Mouse (Mus musculus) MEL (cell line): Measurements from ENCODE around the gene Jup. TPM values are rescaled to one million over a fixed set of nuclear protein-coding genes. Genes with fewer than 3 reads are reported as not detected.

Experiments
- DNase-seq: peaks from one replicate; pipeline ENCODE4 v3.0.0; 2011; ENCODE audit warnings: low read depth, low spot score
- H3K27ac ChIP-seq: 2 replicates; pipeline ENCODE4 v1.5.1; 2012; ENCODE audit warnings: low read depth, mild to moderate bottlenecking, control low read depth, low read length, moderate library complexity; ENCODE audit not compliant: control insufficient read depth
- H3K27me3 ChIP-seq, 2 experiments: fragments of 150-350 bp in 1 of 2; sonication (generic) in 1 of 2; 2 replicates each; pipeline ENCODE4 v1.6.1; 2012; ENCODE audit warnings: low read length in 2 of 2, mild to moderate bottlenecking in 2 of 2, improper control_type of control experiment in 1 of 2, moderate library complexity in 1 of 2; ENCODE audit not compliant: insufficient read depth in 2 of 2, control insufficient read depth in 1 of 2
- H3K36me3 ChIP-seq, 2 experiments: 2 replicates each; pipeline ENCODE4 v1.6.1; 2012 to 2014; ENCODE audit warnings: low read length in 2 of 2, improper control_type of control experiment in 1 of 2, inconsistent platforms in 1 of 2, mild to moderate bottlenecking in 1 of 2; ENCODE audit not compliant: insufficient read depth in 2 of 2, control insufficient read depth in 1 of 2
- H3K4me1 ChIP-seq, 2 experiments: fragments of 150-350 bp in 1 of 2; sonication (generic) in 1 of 2; 2 replicates each; pipeline ENCODE4 v1.6.1; 2012; ENCODE audit warnings: low read length in 2 of 2, improper control_type of control experiment in 1 of 2, mild to moderate bottlenecking in 1 of 2; ENCODE audit not compliant: insufficient read depth in 2 of 2, control insufficient read depth in 1 of 2
- H3K4me3 ChIP-seq, 2 experiments: fragments of 150-350 bp in 1 of 2; sonication (generic) in 1 of 2; 2 replicates each; pipeline ENCODE4 v1.5.1; 2012; ENCODE audit warnings: low read depth in 2 of 2, low read length in 2 of 2, mild to moderate bottlenecking in 2 of 2, moderate library complexity in 2 of 2, control low read depth in 1 of 2, improper control_type of control experiment in 1 of 2; ENCODE audit not compliant: control insufficient read depth in 1 of 2, insufficient read depth in 1 of 2
- H3K79me2 ChIP-seq: 2 replicates; pipeline ENCODE4 v1.6.1; 2012; ENCODE audit warnings: mild to moderate bottlenecking, low read length, moderate library complexity; ENCODE audit not compliant: control insufficient read depth, poor library complexity, insufficient read depth
- H3K9ac ChIP-seq: 2 replicates; pipeline ENCODE4 v1.6.1; 2012; ENCODE audit warnings: low read depth, mild to moderate bottlenecking, control low read depth, low read length, moderate library complexity; ENCODE audit not compliant: control insufficient read depth, poor library complexity, severe bottlenecking
- H3K9me3 ChIP-seq: fragments of 150-350 bp; sonication (generic); replicated peaks from 2 replicates; pipeline ENCODE4 v1.6.1; 2012; ENCODE audit warnings: mild to moderate bottlenecking, low read length, improper control_type of control experiment, moderate library complexity; ENCODE audit not compliant: insufficient read depth
- CHD1 ChIP-seq: IDR thresholded peaks from 2 replicates; pipeline ENCODE4 v1.6.1; 2012; ENCODE audit warnings: low read depth, mild to moderate bottlenecking, inconsistent platforms, low read length, improper control_type of control experiment
- CTCF ChIP-seq, 3 experiments: IDR thresholded peaks in 2 of 3; conservative IDR thresholded peaks in 1 of 3; 2 replicates each; pipeline ENCODE4 v1.5.1; 2011 to 2012; ENCODE audit warnings: low read length in 3 of 3, low read depth in 2 of 3, mild to moderate bottlenecking in 2 of 3, improper control_type of control experiment in 1 of 3, inconsistent platforms in 1 of 3, mixed read lengths in 1 of 3, moderate library complexity in 1 of 3; ENCODE audit not compliant: control insufficient read depth in 1 of 3, insufficient read depth in 1 of 3, poor library complexity in 1 of 3, severe bottlenecking in 1 of 3
- EP300 ChIP-seq, 2 experiments: IDR thresholded peaks; 2 replicates each; pipeline ENCODE4 v1.6.1; 2011; ENCODE audit warnings: improper control_type of control experiment in 2 of 2, low read length in 2 of 2, low read depth in 1 of 2, mild to moderate bottlenecking in 1 of 2
- ETS1 ChIP-seq: IDR thresholded peaks from 2 replicates; pipeline ENCODE4 v1.6.1; 2012; ENCODE audit warnings: low read depth, mild to moderate bottlenecking, inconsistent platforms, low read length, improper control_type of control experiment, moderate library complexity
- MAZ ChIP-seq: IDR thresholded peaks from 2 replicates; pipeline ENCODE4 v1.6.1; 2012; ENCODE audit warnings: low read depth, mild to moderate bottlenecking, inconsistent platforms, low read length, improper control_type of control experiment
- MYB ChIP-seq: IDR thresholded peaks from 2 replicates; pipeline ENCODE4 v1.6.1; 2011; ENCODE audit warnings: mild to moderate bottlenecking, low read depth, low read length, improper control_type of control experiment
- MYC ChIP-seq: IDR thresholded peaks from 2 replicates; pipeline ENCODE4 v1.6.1; 2011; ENCODE audit warnings: low read depth, mild to moderate bottlenecking, low read length, improper control_type of control experiment, moderate library complexity
- NRF1 ChIP-seq: IDR thresholded peaks from 2 replicates; pipeline ENCODE4 v1.6.1; 2014; ENCODE audit warnings: low read depth, mild to moderate bottlenecking, inconsistent platforms, low read length, improper control_type of control experiment, moderate library complexity; ENCODE audit not compliant: poor library complexity, insufficient read depth, severe bottlenecking
- RAD21 ChIP-seq: IDR thresholded peaks from 2 replicates; pipeline ENCODE4 v1.6.1; 2011; ENCODE audit warnings: mild to moderate bottlenecking, low read depth, low read length, improper control_type of control experiment
- SIN3A ChIP-seq: IDR thresholded peaks from 2 replicates; pipeline ENCODE4 v1.6.1; 2012; ENCODE audit warnings: low read length, improper control_type of control experiment, inconsistent platforms
- TAL1 ChIP-seq: IDR thresholded peaks from 2 replicates; pipeline ENCODE4 v1.6.1; 2012; ENCODE audit warnings: mild to moderate bottlenecking, inconsistent platforms, low read length, moderate library complexity, mixed read lengths
- TBP ChIP-seq: IDR thresholded peaks from 2 replicates; pipeline ENCODE4 v1.8.0; 2011; ENCODE audit warnings: low read depth, low read length, improper control_type of control experiment
- ZKSCAN1 ChIP-seq: IDR thresholded peaks from 2 replicates; pipeline ENCODE4 v1.6.1; 2012; ENCODE audit warnings: low read depth, mild to moderate bottlenecking, inconsistent platforms, low read length, improper control_type of control experiment, moderate library complexity
- ZNF384 ChIP-seq: IDR thresholded peaks from 2 replicates; pipeline ENCODE4 v1.6.1; 2012; ENCODE audit warnings: low read depth, mild to moderate bottlenecking, inconsistent platforms, low read length, improper control_type of control experiment
- polyA plus RNA-seq, 2 experiments: library from polyadenylated mRNA; stranded (reverse) in 1 of 2; unstranded in 1 of 2; fragments of >175 nt in 1 of 2; fragments of >200 nt in 1 of 2; gene quantifications; 2 replicates each; pipeline versions ENCODE4 v1.2.1 to v1.2.4; 2012; ENCODE audit warnings: low replicate concordance in 2 of 2, low read depth in 1 of 2; ENCODE audit not compliant: insufficient read length in 2 of 2, insufficient read depth in 1 of 2, missing spikeins in 1 of 2
- total RNA-seq: library from RNA; depleted of rRNA; stranded (reverse); fragments of 300-350 nt; gene quantifications from 2 replicates; pipeline ENCODE4 v1.2.3, GENCODE M21; 2012

Gene Jup
- total and polyA plus RNA-seq, 3 experiments, result 1.0 to 8.5 TPM; not detected in 1

- H3K36me3 ChIP-seq, result no peaks in the 10 kb centered on the region
- no peak for DNase-seq
- no peaks in the 10 kb centered on the region; a peak in 1 of 4 replicates for H3K27me3 ChIP-seq
- TF ChIP-seq TBP, result no peak
- TF ChIP-seq CHD1, result no peak
- TF ChIP-seq ZNF384, result no peak
- TF ChIP-seq NRF1, result no peak
- TF ChIP-seq SIN3A, result no peak
- TF ChIP-seq EP300 (IDR thresholded peaks at IDR 0.05; ENCODE audit: low read depth in 1 of 2, low read length in 2 of 2), result no peak
- no peak for TF ChIP-seq MYB
- TF ChIP-seq ETS1, result no peak
- TF ChIP-seq RAD21, result no peak
- no peak for TF ChIP-seq TAL1
- TF ChIP-seq MAZ, result no peak
- peak within 1 kb of the TSS in 1 of 2 experiments; percentile 18; a peak in 1 of 4 replicates for H3K4me3 ChIP-seq
- no peaks in the 10 kb centered on the region for H3K9me3 ChIP-seq
- H3K4me1 ChIP-seq, result no peaks in the 10 kb centered on the region
- no peaks in the 10 kb centered on the region for H3K79me2 ChIP-seq
- no peak within 1 kb of the TSS for H3K27ac ChIP-seq
- H3K9ac ChIP-seq, result no peak within 1 kb of the TSS
Measured at GRCm38 (mm10) chr11:100414914-100415822, 17.6 kb upstream of the Jup start, which contains the start of gene Fkbp10. Gene Fkbp10, plus strand, starts transcription at chr11:100415697.

GRCm38 (mm10) chr11:100414021-100414913 is 16.7 kb upstream of the Jup start, which contains the start of gene P3h4:
Gene P3h4, minus strand, starts transcription at chr11:100414836.
- no peak within 1 kb of the TSS for H3K27ac ChIP-seq
- no peak for DNase-seq
- H3K4me1 ChIP-seq, result no peaks in the 10 kb centered on the region
- H3K9ac ChIP-seq, result no peak within 1 kb of the TSS
- no peaks in the 10 kb centered on the region for H3K9me3 ChIP-seq
- no peaks in the 10 kb centered on the region for H3K36me3 ChIP-seq
- H3K79me2 ChIP-seq, result no peaks in the 10 kb centered on the region
- TF ChIP-seq TBP (no peak), CTCF (IDR thresholded peaks at IDR 0.05 in 2 of 3, conservative IDR thresholded peaks at IDR 0.05 in 1 of 3; ENCODE audit: control insufficient read depth in 1 of 3, insufficient read depth in 1 of 3, low read depth in 2 of 3, low read length in 3 of 3, poor library complexity in 1 of 3, severe bottlenecking in 1 of 3) (peak in 1 of 3 experiments; percentile 16; a peak in 1 of 6 replicates), MYC (no peak), ZKSCAN1 (no peak)
- H3K27me3 ChIP-seq, result no peaks in the 10 kb centered on the region; a peak in 1 of 4 replicates
- peak within 1 kb of the TSS in 1 of 2 experiments; percentile 18; a peak in 1 of 4 replicates for H3K4me3 ChIP-seq
